Mouse (Mus musculus): ENCODE measurements at regions not wholly inside any gene's neighbourhood (a gene's known extent, or its start where the extent isn't known, plus 50 kb on each side); places are given as distances from the start of the nearest gene placed in this dataset.

DNA sequence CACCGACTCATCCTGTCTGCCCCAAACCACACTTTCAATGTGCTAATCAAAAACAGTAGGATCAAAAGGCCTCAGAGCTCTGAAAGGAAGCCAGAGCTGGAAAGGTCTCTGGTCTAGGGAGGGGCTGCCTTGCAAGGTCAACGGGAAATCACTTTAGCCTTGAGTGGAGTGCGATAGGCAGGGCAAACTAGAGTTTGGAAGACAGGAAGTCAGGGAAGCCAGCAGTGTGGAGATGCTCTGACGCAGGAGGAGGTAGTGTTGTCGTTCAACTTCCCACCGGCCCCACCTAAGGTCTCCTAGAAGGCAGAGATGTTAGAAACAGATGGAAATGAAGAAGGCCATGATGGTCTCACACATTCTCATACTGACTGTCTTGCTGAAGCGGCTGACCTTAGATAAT, 52.0 kb upstream of the Trp53i11 start:
- Histone ChIP-seq H3K4me1 (ENCODE audit: control insufficient read depth in 1 of 2, insufficient read depth in 2 of 2, low read length in 2 of 2) (no peaks in the 10 kb centered on the region), H3K9ac (ENCODE audit: control insufficient read depth, low read depth, low read length, poor library complexity, severe bottlenecking) (no peak overlapping the region), H3K4me3 (ENCODE audit: control insufficient read depth in 1 of 2, insufficient read depth in 1 of 2, low read depth in 2 of 2, low read length in 2 of 2) (no peak overlapping the region), H3K79me2 (ENCODE audit: control insufficient read depth, insufficient read depth, low read length, poor library complexity) (no peaks in the 10 kb centered on the region), H3K27me3 (ENCODE audit: control insufficient read depth in 1 of 2, insufficient read depth in 2 of 2, low read length in 2 of 2) (peaks cover 14 to 20% of the 10 kb centered on the region in 2 experiments), H3K9me3 (replicated peaks; ENCODE audit: insufficient read depth, low read length) (no peaks in the 10 kb centered on the region), H3K27ac (ENCODE audit: control insufficient read depth, low read depth, low read length) (no peak overlapping the region), H3K36me3 (ENCODE audit: control insufficient read depth in 1 of 2, insufficient read depth in 2 of 2, low read length in 2 of 2) (no peaks in the 10 kb centered on the region)
- TF ChIP-seq ETS1 (IDR thresholded peaks at IDR 0.05; ENCODE audit: low read depth, low read length) (no peak), ZMIZ1 (IDR thresholded peaks at IDR 0.05; ENCODE audit: low read depth, low read length) (no peak), HCFC1 (IDR thresholded peaks at IDR 0.05; ENCODE audit: low read depth, low read length) (no peak), ZC3H11A (IDR thresholded peaks at IDR 0.05; ENCODE audit: low read depth, low read length) (no peak), MYB (IDR thresholded peaks at IDR 0.05; ENCODE audit: low read depth, low read length) (no peak), CHD1 (IDR thresholded peaks at IDR 0.05; ENCODE audit: low read depth, low read length) (no peak), NELFE (IDR thresholded peaks at IDR 0.05; ENCODE audit: low read depth, low read length) (no peak), MAZ (IDR thresholded peaks at IDR 0.05; ENCODE audit: low read depth, low read length) (no peak), MEF2A (IDR thresholded peaks at IDR 0.05; ENCODE audit: extremely low read depth, insufficient replicate concordance, low read depth, low read length, poor library complexity, severe bottlenecking) (no peak), MYC (IDR thresholded peaks at IDR 0.05; ENCODE audit: low read depth, low read length) (no peak), MAFK (IDR thresholded peaks at IDR 0.05; ENCODE audit: borderline replicate concordance, low read depth, low read length) (no peak)
- no peak for DNase-seq (ENCODE audit: low read depth, low spot score)

DNA sequence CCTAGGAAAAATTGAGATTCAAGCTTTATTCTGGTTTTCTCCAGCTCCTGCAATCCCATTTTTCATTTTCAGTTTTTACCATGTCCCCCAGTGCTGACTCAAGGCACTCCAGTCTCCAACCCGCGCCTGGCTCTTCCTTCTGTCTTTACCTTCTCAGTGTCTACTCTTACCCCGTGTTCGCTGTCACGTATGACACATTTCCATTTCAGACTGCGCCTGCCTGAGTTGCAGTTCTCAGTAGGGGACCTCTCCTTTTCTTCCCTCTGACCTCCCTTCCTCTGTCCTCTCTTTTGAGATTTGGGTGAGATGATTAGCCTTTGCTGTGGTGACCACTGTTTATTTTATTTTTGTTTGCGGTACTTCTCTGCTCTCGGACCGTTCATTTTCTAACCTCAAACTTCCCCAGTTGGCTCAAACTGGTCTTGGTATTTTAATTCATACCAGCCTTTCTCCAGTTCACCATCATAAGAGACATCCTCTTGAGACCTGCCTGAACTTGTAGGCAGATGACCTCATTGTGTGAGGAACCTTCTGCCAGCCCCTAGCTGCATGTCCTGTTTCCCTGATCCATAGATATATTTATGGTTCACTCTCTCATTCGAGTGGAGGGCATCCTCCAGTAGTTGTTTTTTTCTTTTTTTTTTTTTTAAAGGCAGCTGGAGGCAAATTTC, 53.9 kb upstream of the Trp53i11 start:
- peaks cover 14 to 20% of the 10 kb centered on the region in 2 experiments for H3K27me3 ChIP-seq (ENCODE audit: control insufficient read depth in 1 of 2, insufficient read depth in 2 of 2, low read length in 2 of 2)
- no peaks in the 10 kb centered on the region for H3K36me3 ChIP-seq (ENCODE audit: control insufficient read depth in 1 of 2, insufficient read depth in 2 of 2, low read length in 2 of 2)
- TF ChIP-seq POLR2AphosphoS2 (IDR thresholded peaks at IDR 0.05; ENCODE audit: low read length): no peak
- TF ChIP-seq MYB (IDR thresholded peaks at IDR 0.05; ENCODE audit: low read depth, low read length): no peak
- TF ChIP-seq HCFC1 (IDR thresholded peaks at IDR 0.05; ENCODE audit: low read depth, low read length): no peak
- TF ChIP-seq BHLHE40 (IDR thresholded peaks at IDR 0.05; ENCODE audit: borderline replicate concordance, low read depth, low read length): no peak
- no peak for TF ChIP-seq NRF1 (IDR thresholded peaks at IDR 0.05; ENCODE audit: insufficient read depth, low read depth, low read length, poor library complexity, severe bottlenecking)
- no peak for TF ChIP-seq RAD21 (IDR thresholded peaks at IDR 0.05; ENCODE audit: low read depth, low read length)
- no peak for TF ChIP-seq ZC3H11A (IDR thresholded peaks at IDR 0.05; ENCODE audit: low read depth, low read length)
- no peak for TF ChIP-seq ELF1 (IDR thresholded peaks at IDR 0.05; ENCODE audit: low read depth, low read length)
- no peak for TF ChIP-seq TCF12 (IDR thresholded peaks at IDR 0.05; ENCODE audit: low read depth, low read length)
- TF ChIP-seq CHD2 (IDR thresholded peaks at IDR 0.05; ENCODE audit: low read length): no peak
- TF ChIP-seq MXI1 (IDR thresholded peaks at IDR 0.05; ENCODE audit: low read depth, low read length): no peak
- no peak for TF ChIP-seq POLR2AphosphoS5 (IDR thresholded peaks at IDR 0.05; ENCODE audit: borderline replicate concordance, low read depth, low read length)
- TF ChIP-seq MEF2A (IDR thresholded peaks at IDR 0.05; ENCODE audit: extremely low read depth, insufficient replicate concordance, low read depth, low read length, poor library complexity, severe bottlenecking): no peak
- no peak for TF ChIP-seq UBTF (IDR thresholded peaks at IDR 0.05; ENCODE audit: borderline replicate concordance, insufficient read depth, low read depth, low read length)
- TF ChIP-seq GABPA (IDR thresholded peaks at IDR 0.05; ENCODE audit: low read depth, low read length): no peak
- no peak for TF ChIP-seq SIN3A (IDR thresholded peaks at IDR 0.05; ENCODE audit: low read length)
- TF ChIP-seq MAFK (IDR thresholded peaks at IDR 0.05; ENCODE audit: borderline replicate concordance, low read depth, low read length): no peak
- no peak for DNase-seq (ENCODE audit: low read depth, low spot score)
- no peak overlapping the region for H3K9ac ChIP-seq (ENCODE audit: control insufficient read depth, low read depth, low read length, poor library complexity, severe bottlenecking)
- no peak overlapping the region for H3K27ac ChIP-seq (ENCODE audit: control insufficient read depth, low read depth, low read length)
- H3K4me1 ChIP-seq (ENCODE audit: control insufficient read depth in 1 of 2, insufficient read depth in 2 of 2, low read length in 2 of 2): no peaks in the 10 kb centered on the region
- H3K9me3 ChIP-seq (replicated peaks; ENCODE audit: insufficient read depth, low read length): no peaks in the 10 kb centered on the region
- H3K79me2 ChIP-seq (ENCODE audit: control insufficient read depth, insufficient read depth, low read length, poor library complexity): no peaks in the 10 kb centered on the region
- H3K4me3 ChIP-seq (ENCODE audit: control insufficient read depth in 1 of 2, insufficient read depth in 1 of 2, low read depth in 2 of 2, low read length in 2 of 2): no peak overlapping the region
